Mouse (Mus musculus) frontal cortex, adult 2 months (tissue): Measurements from ENCODE around the gene Mdm2. TPM values are rescaled to one million over a fixed set of nuclear protein-coding genes. Genes with fewer than 3 reads are reported as not detected.
"Not testable (repeated sequence)": the region's sequence is repeated elsewhere in the genome, so short reads cannot be mapped to it uniquely, and the experiment has no call there.

Experiments
- DNase-seq, 2 experiments: peaks; one replicate each; pipeline ENCODE4 v3.0.0; 2022; ENCODE audit warnings: low spot score in 1 of 2; ENCODE audit errors: extremely low spot score in 1 of 2
- polyA plus RNA-seq: library from polyadenylated mRNA; depleted of rRNA; stranded (reverse); fragments of >200 nt; gene quantifications from 2 replicates; pipeline ENCODE4 v1.2.3, GENCODE M21; 2012

Mdm2 gene
- polyA plus RNA-seq, 1 experiment, result 74.5 TPM

GRCm38 (mm10) chr10:117715654-117716053 lies 5.1 kb upstream of the Mdm2 start:
- DNase-seq, result not testable (repeated sequence)

DNA sequence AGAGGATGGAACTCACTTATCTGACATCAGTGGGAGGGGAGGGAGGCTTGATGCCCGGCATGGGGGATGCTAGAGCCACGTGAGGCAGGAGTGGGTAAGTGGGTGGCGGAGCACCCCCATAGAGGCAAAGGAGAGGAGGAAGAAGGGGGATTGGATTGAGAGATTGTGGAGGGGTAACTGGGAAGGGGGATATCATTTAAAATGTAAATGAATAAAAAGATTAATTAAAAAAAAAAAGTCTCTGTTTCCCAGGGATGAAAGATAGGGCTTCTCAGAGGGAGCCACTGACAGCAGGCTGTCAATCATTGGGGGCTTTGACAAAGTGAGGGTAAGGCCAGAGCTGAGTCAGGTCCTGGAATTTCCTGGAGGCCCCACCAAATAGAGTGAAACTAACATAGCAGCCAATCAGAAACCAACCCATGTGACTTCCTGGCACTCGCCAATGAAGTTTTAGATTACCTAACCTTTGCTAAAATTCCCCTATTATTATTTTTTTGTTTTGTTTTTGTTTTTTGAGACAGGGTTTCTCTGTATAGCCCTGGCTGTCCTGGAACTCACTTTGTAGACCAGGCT lies 4.5 kb upstream of the Mdm2 start:
- DNase-seq, result no peak

DNA sequence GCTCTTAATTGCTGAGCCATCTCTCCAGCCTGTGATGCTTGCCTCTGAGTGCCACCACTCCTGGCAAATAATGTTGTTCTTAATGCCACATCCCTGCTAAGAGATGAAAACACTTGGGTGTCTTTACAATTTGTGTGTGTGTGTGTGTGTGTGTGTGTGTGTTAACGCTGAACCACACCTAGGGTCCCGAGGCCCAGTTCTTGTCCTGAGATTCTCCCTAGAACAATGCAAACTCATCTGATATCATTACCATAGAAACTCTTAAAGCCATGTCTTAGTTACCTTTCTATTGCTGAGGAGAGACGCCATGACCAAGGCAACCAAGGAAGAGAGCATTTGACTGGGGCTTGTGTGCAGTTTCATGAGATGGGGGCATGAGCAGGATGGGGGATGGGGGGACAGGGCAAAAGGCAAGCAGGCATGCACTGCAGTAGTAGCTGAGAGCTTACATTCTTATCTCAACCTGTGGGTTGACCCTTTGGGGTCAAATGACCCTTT lies 3.5 kb upstream of the Mdm2 start:
- DNase-seq, result no peak

- no peak for DNase-seq
Measured at GRCm38 (mm10) chr10:117713466-117713865, 2.9 kb upstream of the Mdm2 start.

DNA sequence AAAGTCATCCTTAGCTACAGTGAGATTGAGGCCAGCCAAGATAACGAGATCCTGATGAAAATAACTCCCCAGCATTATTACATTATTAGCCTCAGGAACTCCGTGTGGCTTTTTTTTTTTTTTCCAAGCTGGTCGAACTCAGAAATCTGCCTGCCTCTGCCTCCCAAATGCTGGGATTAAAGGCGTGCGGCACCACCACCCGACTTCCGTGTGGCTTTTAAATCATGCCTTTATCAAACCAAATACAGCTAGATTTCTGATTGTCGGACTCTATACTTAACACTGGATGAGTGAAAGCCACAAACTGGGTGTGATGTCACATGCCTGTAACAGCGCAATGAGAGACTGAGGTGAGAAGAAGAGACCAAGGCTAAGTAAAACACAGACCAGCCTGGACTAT lies 2.3 kb upstream of the Mdm2 start:
- DNase-seq, result no peak

GRCm38 (mm10) chr10:117712191-117712754 lies 1.7 kb upstream of the Mdm2 start:
- DNase-seq, result no peak

GRCm38 (mm10) chr10:117711408-117711807 lies 850 bp upstream of the Mdm2 start:
- no peak for DNase-seq

DNA sequence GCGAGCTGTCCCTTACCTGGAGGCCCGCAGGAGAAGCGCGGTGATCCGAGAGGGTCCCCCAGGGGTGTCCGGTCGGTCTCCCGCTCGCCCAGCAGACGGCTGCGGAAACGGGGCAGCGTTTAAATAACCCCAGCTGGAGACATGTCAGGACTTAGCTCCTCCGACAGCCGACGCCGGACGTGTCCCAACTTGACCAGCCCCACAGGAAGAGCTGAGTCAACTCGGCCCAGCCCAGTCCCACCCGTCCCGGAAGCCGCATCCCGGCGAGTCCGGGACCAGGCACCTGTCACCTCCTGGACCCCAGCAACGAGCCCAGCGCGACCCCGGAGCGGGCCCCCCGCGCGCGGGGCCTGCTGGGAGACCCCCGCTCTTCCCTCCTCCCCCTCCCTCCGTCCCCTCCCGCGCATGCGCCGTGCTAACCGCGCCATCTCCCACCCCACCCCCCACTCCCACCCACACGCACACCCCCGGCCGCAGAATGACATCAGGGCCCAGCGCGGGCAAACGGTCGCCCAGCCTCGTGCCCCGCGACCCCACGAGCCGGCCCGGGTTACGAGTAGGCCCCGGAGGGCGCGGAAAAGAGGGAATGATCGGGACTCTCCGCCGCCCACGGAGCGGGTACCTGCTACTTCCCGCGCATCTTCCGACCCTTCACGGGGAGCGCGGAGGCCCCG lies 491 bp downstream of the Mdm2 start:
- DNase-seq, result peak in 1 of 2 experiments; percentile 47

- DNase-seq, result no peak
Measured at GRCm38 (mm10) chr10:117709326-117709830, 1.2 kb downstream of the Mdm2 start.

DNA sequence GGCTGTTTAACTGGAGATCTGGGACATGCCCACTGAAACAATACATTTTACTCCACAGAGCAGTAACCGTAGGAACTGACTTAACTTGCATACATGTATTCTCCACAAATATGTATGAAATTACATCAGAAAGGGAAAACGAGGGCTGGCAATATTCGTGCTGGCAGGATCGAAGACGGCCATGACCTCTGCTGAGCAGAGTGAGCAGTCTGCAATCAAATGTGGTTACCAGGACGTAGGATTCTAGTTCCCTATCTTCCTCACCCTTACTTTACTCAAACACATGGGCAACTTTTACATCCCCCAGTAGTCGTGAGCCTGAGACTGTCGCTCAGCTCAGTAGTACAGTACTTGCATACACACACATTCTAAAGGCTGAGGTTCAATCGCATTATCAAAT lies 1.7 kb downstream of the Mdm2 start:
- DNase-seq, result no peak

GRCm38 (mm10) chr10:117708376-117708775 lies 2.2 kb downstream of the Mdm2 start:
- no peak for DNase-seq

DNA sequence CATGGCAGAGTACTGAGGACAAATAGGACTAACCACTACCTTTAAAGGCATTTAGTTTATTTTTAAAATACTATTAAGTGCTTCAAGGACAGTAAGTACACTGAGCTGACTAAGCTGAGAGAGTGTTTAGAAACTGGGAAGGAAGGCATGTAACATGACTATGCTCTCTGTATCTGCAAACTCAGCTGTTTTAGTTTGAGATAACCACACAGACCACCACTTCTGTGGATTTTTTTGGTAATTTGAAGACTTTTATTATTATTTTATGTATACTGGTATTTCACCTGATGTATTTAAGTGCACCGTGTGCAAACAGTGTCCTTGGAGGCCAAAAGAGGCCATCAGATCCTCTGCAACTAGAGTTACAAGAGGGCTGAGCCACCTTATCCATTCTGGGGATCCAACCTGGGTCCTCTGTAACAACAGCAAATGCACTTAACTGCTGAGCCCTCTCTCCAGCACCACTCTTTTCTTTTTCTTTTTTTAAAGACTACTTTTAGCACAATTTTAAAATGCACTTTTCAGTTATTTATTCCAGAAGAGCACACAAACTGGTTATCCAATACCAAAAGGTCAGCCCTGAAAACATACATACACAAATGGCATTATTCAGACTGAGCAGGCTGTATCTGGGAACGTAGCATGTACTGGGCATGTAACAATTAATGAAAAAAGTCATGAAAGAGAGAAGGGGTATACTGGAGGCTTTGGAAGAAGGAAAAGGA lies 3.3 kb downstream of the Mdm2 start:
- no peak for DNase-seq

GRCm38 (mm10) chr10:117706440-117706839 lies 4.1 kb downstream of the Mdm2 start:
- DNase-seq, result no peak

DNA sequence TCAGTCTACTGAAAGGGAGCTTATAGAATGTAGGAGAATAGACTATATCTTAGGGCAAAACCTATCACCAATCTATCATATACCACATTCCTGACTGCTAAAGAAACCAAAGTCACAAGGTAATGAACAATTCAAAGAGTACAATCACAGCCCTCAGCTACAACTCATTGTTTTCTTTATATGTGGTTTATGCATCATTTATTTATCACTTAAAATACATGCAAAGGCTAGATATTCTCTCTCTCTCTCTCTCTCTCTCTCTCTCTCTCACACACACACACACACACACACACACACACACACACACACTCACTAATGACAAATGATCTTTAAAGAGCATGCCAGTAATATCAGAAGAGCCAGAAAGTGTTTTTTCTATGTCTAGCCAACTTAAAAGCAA lies 4.8 kb downstream of the Mdm2 start:
- no peak for DNase-seq

DNA sequence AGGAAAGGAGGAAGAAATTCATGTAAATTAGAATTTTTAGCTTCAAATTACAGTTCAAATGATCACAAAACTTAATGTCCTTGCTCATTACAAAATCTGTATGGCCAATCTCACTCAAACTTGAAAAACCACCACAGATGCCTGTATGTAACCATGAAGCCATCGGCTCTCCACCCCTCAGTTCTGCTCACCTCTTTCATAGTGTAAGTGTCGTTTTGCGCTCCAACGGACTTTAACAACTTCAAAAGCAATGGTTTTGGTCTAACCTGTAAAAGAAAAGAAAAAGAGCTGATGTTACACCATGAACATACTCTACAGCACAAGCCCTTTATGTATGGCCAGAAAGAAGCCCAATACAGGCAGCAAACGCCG lies 5.6 kb downstream of the Mdm2 start:
- no peak for DNase-seq

DNA sequence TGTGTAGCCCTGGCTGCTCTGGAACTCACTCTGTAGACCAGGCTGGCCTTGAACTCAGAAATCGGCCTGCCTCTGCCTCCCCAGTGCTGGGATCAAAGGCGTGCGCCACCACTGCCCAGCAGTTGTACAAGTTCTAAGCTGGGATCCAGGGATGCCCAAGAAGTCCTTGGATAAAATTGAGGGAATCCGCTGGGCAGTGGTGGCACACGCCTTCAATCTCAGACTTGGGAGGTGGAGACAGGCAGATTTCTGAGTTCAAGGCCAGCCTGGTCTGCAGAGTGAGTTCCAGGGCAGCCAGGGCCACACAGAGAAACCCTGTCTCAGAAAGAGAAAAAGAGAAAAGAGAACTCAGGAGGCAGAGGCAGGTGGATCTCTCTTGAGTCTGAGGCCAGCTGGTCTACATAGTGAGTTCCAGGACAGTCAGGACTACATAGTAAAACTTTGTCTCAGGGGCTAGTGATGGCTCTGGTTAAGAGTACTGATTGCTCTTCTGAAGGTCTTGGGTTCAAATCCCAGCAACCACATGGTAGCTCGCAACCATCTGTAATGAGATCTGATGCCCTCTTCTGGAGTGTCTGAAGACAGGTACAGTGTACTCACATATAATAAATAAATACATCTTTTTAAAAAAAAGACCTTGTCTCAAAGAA lies 6.1 kb downstream of the Mdm2 start:
- not testable (repeated sequence) for DNase-seq

DNA sequence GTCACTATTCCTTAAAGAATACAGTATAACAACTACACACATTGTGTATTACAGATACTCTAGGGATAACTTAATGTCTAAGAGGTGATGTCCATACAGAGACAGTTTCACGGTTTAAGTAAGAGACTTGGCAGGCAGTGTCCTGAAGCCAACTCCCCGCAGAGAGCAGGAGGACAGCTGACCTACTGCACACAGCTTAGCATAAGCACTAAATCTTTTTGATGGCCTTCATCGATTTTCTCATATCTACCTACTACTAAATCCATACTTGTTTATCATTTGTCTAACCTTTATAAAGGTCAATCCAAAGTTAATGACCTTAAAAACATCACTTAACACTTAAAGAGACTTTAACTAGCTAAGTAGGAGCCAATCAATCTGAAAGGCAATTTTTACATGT lies 7.1 kb downstream of the Mdm2 start:
- no peak for DNase-seq

GRCm38 (mm10) chr10:117702024-117702833 lies 8.3 kb downstream of the Mdm2 start:
- no peak for DNase-seq

GRCm38 (mm10) chr10:117701034-117701829 lies 9.3 kb downstream of the Mdm2 start:
- DNase-seq, result no peak
